Mouse (Mus musculus) small intestine, adult 2 months (tissue): ENCODE data around the gene Clpx. TPM values are rescaled to one million over a fixed set of nuclear protein-coding genes. Genes with fewer than 3 reads are reported as not detected.
"Not testable (repeated sequence)": the region's sequence is repeated elsewhere in the genome, so short reads cannot be mapped to it uniquely, and the experiment has no call there.

Experiments used
- H3K27ac ChIP-seq: fragments of 200-500 bp; 2 replicates; pipeline ENCODE4 v1.5.1; 2012; ENCODE audit warnings: low read depth, low read length, control low read depth, inconsistent platforms; ENCODE audit not compliant: insufficient read depth
- H3K27me3 ChIP-seq: fragments of 200-500 bp; 2 replicates; pipeline ENCODE4 v1.6.1; 2012; ENCODE audit warnings: mild to moderate bottlenecking, moderate library complexity, low read length, inconsistent platforms; ENCODE audit not compliant: control insufficient read depth, insufficient read depth
- H3K36me3 ChIP-seq: fragments of 200-500 bp; 2 replicates; pipeline ENCODE4 v1.6.1; 2012; ENCODE audit warnings: mild to moderate bottlenecking, low read length, control low read depth, inconsistent platforms; ENCODE audit not compliant: control insufficient read depth, insufficient read depth
- H3K4me1 ChIP-seq: fragments of 200-500 bp; 2 replicates; pipeline ENCODE4 v1.6.1; 2012; ENCODE audit warnings: low read length, inconsistent platforms, mixed read lengths; ENCODE audit not compliant: control insufficient read depth, insufficient read depth, insufficient read length
- H3K4me3 ChIP-seq: fragments of 200-500 bp; 2 replicates; pipeline ENCODE4 v1.5.1; 2012; ENCODE audit warnings: low read depth, mild to moderate bottlenecking, control low read depth, inconsistent platforms, low read length, moderate library complexity
- CTCF ChIP-seq: fragments of 200-500 bp; IDR thresholded peaks from 2 replicates; pipeline ENCODE4 v1.5.1; 2012; ENCODE audit warnings: low read depth, mild to moderate bottlenecking, control low read depth, inconsistent platforms, low read length, moderate library complexity, mixed read lengths; ENCODE audit not compliant: insufficient replicate concordance, insufficient read length; ENCODE audit errors: extremely low read depth
- POLR2A ChIP-seq: fragments of 200-500 bp; IDR thresholded peaks from 2 replicates; pipeline ENCODE4 v1.6.1; 2012; ENCODE audit warnings: low read depth, mild to moderate bottlenecking, control low read depth, inconsistent platforms, low read length, moderate library complexity
- WGBS: fragments of 180-500 bp; shearing (Covaris S2); methylation state at CpG from one replicate; pipeline ENCODE4 v1.1.7; 2018; 5-methylcytosine and 5-hydroxymethylcytosine counted together
- polyA plus RNA-seq: library from polyadenylated mRNA; depleted of rRNA; stranded (reverse); fragments of >200 nt; gene quantifications from 2 replicates; pipeline ENCODE4 v1.2.3, GENCODE M21; 2012

Gene Clpx
- polyA plus RNA-seq, 1 experiment = 7.5 TPM

- no peak for TF ChIP-seq CTCF
- TF ChIP-seq POLR2A = no peak
- 94% methylated on average over 2 of the region's 2 CpGs for WGBS
- Histone ChIP-seq H3K27ac (no peak overlapping the region), H3K36me3 (peaks cover 58% of the 10 kb centered on the region), H3K4me1 (no peaks in the 10 kb centered on the region), H3K27me3 (no peaks in the 10 kb centered on the region), H3K4me3 (no peak overlapping the region)
Measured at GRCm38 (mm10) chr9:65327371-65327770, 33.3 kb downstream of the Clpx start.

DNA sequence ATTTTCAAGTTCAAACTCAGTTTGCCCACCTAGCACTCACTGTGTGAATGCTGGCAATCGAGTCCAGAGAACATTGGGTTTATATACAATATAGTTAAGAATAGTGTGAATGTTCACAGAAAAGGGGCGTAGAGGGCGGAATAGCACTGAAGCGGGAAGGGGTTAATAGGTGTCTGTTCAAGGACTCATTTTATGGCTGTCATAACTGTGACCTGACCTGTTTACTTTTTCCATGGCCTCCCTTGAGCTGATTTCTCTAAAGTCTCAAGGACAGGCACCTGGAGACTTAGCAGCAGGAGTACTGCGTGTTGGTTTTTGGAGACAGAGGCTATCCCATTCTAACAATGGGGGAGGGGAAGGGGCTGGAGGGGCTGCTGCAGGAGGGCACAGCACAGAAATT, 39.9 kb downstream of the Clpx start:
- no peaks in the 10 kb centered on the region for H3K4me1 ChIP-seq
- peaks cover 14% of the 10 kb centered on the region for H3K36me3 ChIP-seq
- no peak for TF ChIP-seq CTCF
- H3K27me3 ChIP-seq = no peaks in the 10 kb centered on the region
- H3K4me3 ChIP-seq = no peak overlapping the region
- 45% methylated on average over 5 of the region's 5 CpGs for WGBS
- no peak overlapping the region for H3K27ac ChIP-seq

- 91% methylated on average over 4 of the region's 4 CpGs for WGBS
Measured at GRCm38 (mm10) chr9:65339146-65339545, 45.1 kb downstream of the Clpx start.

DNA sequence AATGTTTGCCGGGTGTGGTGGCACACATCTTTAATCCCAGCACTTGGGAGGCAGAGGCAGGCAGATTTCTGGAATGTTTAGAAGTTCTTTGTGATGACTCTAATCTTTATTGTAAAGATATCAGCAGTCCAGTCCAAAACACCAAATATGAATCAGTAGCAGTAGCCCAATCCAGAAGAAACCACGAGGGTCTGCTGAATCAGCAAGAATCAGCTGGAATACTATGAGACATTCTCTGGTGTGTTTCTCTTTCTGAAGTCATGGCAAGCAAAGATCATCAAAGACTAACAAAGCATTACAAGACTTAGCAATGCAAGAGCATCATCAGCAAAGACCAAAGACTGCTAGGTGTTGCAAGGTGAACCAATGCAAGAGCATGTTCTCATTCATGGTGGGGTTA, 46.4 kb downstream of the Clpx start:
- H3K27ac ChIP-seq = no peak overlapping the region
- no peaks in the 10 kb centered on the region for H3K27me3 ChIP-seq
- TF ChIP-seq CTCF (no peak), POLR2A (no peak)
- no peaks in the 10 kb centered on the region for H3K36me3 ChIP-seq
- WGBS = 82% methylated on average over 2 of the region's 2 CpGs
- H3K4me3 ChIP-seq = no peak overlapping the region
- no peaks in the 10 kb centered on the region for H3K4me1 ChIP-seq

More at GRCm38 (mm10) chr9:65339146-65339545, 45.1 kb downstream of the Clpx start:
- H3K27me3 ChIP-seq = no peaks in the 10 kb centered on the region
- H3K27ac ChIP-seq = no peak overlapping the region
- no peaks in the 10 kb centered on the region for H3K36me3 ChIP-seq
- H3K4me3 ChIP-seq = no peak overlapping the region
- TF ChIP-seq CTCF (no peak), POLR2A (no peak)
- H3K4me1 ChIP-seq = no peaks in the 10 kb centered on the region

DNA sequence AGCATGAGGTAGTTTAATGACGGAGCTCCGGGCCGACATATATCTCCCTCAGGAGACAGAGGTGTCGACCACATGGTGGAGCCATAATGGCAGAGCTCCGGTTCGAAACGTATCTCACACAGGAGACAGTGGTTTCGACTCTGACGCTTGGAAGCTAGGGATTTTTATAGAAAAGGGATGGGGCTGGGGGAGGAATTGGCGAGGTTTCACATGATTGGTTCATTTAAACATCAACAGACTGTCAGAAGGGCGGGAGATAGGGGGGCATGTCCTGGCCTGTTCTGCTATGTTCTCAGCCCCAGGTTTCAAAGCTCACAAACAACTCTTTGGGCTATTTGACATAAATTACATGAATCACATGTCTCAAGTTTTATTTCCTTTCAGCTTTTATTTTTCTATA, 51.4 kb downstream of the Clpx start:
- WGBS = 69% methylated on average over 11 of the region's 11 CpGs

GRCm38 (mm10) chr9:65345854-65346475, 51.9 kb downstream of the Clpx start, which contains the start of gene Pdcd7:
TSS of gene Pdcd7 (plus strand) at chr9:65346104.
- Histone ChIP-seq H3K4me1 (0 out of 2 replicates have a peak, but pooled peaks cover 3% of the 10 kb centered on the region), H3K36me3 (no peaks in the 10 kb centered on the region), H3K27me3 (no peaks in the 10 kb centered on the region), H3K4me3 (peak within 1 kb of the TSS; percentile 95), H3K27ac (peak within 1 kb of the TSS; percentile 88)
- TF ChIP-seq POLR2A (no peak; the same call in 1 of the 2 replicates), CTCF (no peak)
- WGBS = 1% methylated on average over 57 of the region's 59 CpGs

More for the DNA sequence above, 51.4 kb downstream of the Clpx start:
- Histone ChIP-seq H3K4me3 (peak overlapping the region; percentile 95), H3K27ac (peak overlapping the region; percentile 21; the same call in 1 of the 2 replicates)
- H3K4me1 ChIP-seq, H3K36me3 ChIP-seq, H3K27me3 ChIP-seq: not testable (repeated sequence)

DNA sequence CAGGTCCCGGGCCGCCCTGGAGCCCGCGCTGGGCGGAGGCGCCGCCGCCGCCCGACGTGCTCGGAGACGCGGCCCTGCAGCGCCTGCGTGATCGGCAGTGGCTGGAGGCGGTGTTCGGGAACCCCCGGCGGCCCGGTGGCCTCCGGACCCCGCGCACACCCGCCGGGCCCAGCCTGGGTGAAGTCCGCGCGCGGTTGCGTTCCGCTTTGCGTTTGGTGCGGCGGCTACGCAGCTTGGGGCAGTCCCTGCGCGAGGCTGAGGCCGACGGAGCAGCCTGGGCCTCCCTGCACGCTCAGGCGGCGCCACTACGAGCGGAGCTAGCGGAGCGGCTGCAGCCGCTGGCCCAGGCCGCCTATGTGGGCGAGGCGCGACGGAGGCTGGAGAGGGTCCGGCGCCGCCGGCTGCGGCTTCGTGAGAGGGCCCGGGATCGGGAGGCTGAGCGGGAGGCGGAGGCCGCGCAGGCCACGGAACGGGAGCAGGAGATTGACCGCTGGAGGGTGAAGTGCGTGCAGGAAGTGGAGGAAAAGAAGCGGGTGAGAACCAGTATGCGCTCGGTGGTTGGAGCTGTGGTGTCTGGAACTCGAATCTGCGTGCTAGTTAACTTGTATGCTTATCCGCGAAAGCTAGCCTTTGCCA, 52.5 kb downstream of the Clpx start:
- H3K27me3 ChIP-seq = no peaks in the 10 kb centered on the region
- under 1% methylated on average over 77 of the region's 77 CpGs for WGBS
- H3K36me3 ChIP-seq = no peaks in the 10 kb centered on the region
- peak overlapping the region; percentile 95 for H3K4me3 ChIP-seq
- TF ChIP-seq CTCF (no peak), POLR2A (no peak; the same call in 1 of the 2 replicates)
- peak overlapping the region; percentile 88 for H3K27ac ChIP-seq
- 0 out of 2 replicates have a peak, but pooled peaks cover 3% of the 10 kb centered on the region for H3K4me1 ChIP-seq
